Mouse (Mus musculus) bone marrow, adult 2 months (tissue): ENCODE data around the gene Itga9.

Experiments
- CTCF ChIP-seq: fragments of 200-500 bp; IDR thresholded peaks from 2 replicates; pipeline ENCODE4 v1.5.1; 2011; ENCODE audit warnings: low read length, control low read depth; ENCODE audit not compliant: control insufficient read depth, insufficient read depth
- POLR2A ChIP-seq: fragments of 200-500 bp; IDR thresholded peaks from 2 replicates; pipeline ENCODE4 v1.6.1; 2011; ENCODE audit warnings: low read depth, mild to moderate bottlenecking, control low read depth, low read length, borderline replicate concordance; ENCODE audit not compliant: control insufficient read depth

DNA sequence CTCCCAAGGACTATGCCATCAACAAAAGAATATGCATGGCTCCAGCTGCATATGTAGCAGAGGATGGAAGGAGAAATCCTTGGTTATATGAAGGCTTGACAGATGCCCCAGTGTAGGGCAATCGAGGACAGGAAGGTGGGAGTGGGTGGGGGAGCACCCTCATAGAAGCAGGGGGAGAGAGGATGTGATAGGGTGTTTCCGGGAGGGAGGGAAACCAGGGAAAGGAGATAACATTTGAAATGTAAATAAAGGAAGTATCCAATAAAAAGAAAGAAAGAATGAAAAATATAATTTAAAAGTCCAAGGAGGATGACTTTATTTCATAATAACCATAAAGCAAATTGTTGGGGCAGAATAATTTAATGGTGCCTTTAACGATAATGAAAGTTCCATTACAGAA, 307.1 kb downstream of the Itga9 start:
- TF ChIP-seq POLR2A = no peak
- TF ChIP-seq CTCF = no peak
